Mouse (Mus musculus) lung, postnatal 0 days (tissue): ENCODE results near the gene Lrrc72.

Experiments
- CTCF ChIP-seq: IDR thresholded peaks from 2 replicates; pipeline ENCODE4 v1.5.1; 2016; ENCODE audit warnings: antibody characterized with exemption, mild to moderate bottlenecking
- EP300 ChIP-seq: IDR thresholded peaks from 2 replicates; pipeline ENCODE4 v1.6.1; 2016; ENCODE audit warnings: antibody characterized with exemption, mild to moderate bottlenecking, control low read depth

GRCm38 (mm10) chr12:36214389-36215148 is 38.6 kb downstream of the Lrrc72 start:
- TF ChIP-seq CTCF (no peak), EP300 (no peak)
